Mouse (Mus musculus): Measurements from ENCODE around the gene Map7.

- TF ChIP-seq CHD2 (IDR thresholded peaks at IDR 0.05; ENCODE audit: low read depth, low read length) = no peak
- no peak for TF ChIP-seq ZNF384 (IDR thresholded peaks at IDR 0.05; ENCODE audit: low read depth, low read length)
- no peak for TF ChIP-seq HCFC1 (IDR thresholded peaks at IDR 0.05; ENCODE audit: borderline replicate concordance, insufficient read depth, low read length)
- no peak for TF ChIP-seq ZC3H11A (IDR thresholded peaks at IDR 0.05; ENCODE audit: borderline replicate concordance, low read depth, low read length)
- no peak for TF ChIP-seq MAFK (IDR thresholded peaks at IDR 0.05; ENCODE audit: insufficient read depth, low read depth, low read length)
Measured at GRCm38 (mm10) chr10:20317466-20317865, 169.2 kb downstream of the Map7 start.

Measured in ES-E14 (cell line).